Mouse (Mus musculus) small intestine, adult 2 months (tissue): ENCODE measurements at regions not wholly inside any gene's neighbourhood (a gene's known extent, or its start where the extent isn't known, plus 50 kb on each side); places are given as distances from the start of the nearest gene placed in this dataset.

Experiments
- CTCF ChIP-seq: fragments of 200-500 bp; IDR thresholded peaks from 2 replicates; pipeline ENCODE4 v1.5.1; 2012; ENCODE audit warnings: low read depth, mild to moderate bottlenecking, control low read depth, inconsistent platforms, low read length, moderate library complexity, mixed read lengths; ENCODE audit not compliant: insufficient replicate concordance, insufficient read length; ENCODE audit errors: extremely low read depth
- POLR2A ChIP-seq: fragments of 200-500 bp; IDR thresholded peaks from 2 replicates; pipeline ENCODE4 v1.6.1; 2012; ENCODE audit warnings: low read depth, mild to moderate bottlenecking, control low read depth, inconsistent platforms, low read length, moderate library complexity

DNA sequence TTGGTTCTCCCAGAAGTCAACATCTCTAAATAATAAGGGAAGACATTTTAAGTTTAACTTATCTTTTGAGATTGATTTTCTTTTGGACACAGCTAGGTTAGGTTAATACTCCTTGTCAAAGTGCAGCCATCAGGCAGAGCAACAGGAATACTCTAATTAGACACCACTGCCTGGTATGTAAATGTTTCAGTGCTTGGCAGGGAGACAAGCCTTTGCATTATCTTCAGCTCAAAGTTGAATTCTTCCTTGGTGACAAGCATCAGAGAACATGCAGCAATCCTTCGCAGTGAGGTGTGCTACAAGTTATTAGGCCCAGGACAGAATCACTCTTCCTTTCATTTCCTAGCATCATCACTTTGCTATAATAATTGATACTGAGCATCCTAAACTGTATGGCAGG, 608.7 kb downstream of the Rapgef2 start:
- TF ChIP-seq CTCF (no peak), POLR2A (no peak)
